Mouse (Mus musculus): ENCODE data around the gene Tmem131.

GRCm38 (mm10) chr1:36904489-36904888 lies 39.0 kb downstream of the Tmem131 start:
- no peak for TF ChIP-seq CTCF (conservative IDR thresholded peaks at IDR 0.05 in 1 of 2, IDR thresholded peaks at IDR 0.05 in 1 of 2; ENCODE audit: low read depth in 2 of 2, low read length in 2 of 2)
- TF ChIP-seq POLR2A (IDR thresholded peaks at IDR 0.05; ENCODE audit: low read depth, low read length), result no peak
- TF ChIP-seq BHLHE40 (IDR thresholded peaks at IDR 0.05; ENCODE audit: low read depth, low read length), result no peak
- no peak for TF ChIP-seq TCF12 (IDR thresholded peaks at IDR 0.05; ENCODE audit: low read depth, low read length)
- no peak for TF ChIP-seq TBP (conservative IDR thresholded peaks at IDR 0.05; ENCODE audit: low read depth, low read length)
- no peak for TF ChIP-seq CHD2 (IDR thresholded peaks at IDR 0.05; ENCODE audit: low read length)
- TF ChIP-seq MEF2A (IDR thresholded peaks at IDR 0.05; ENCODE audit: borderline replicate concordance, low read depth, low read length), result no peak
- TF ChIP-seq NELFE (IDR thresholded peaks at IDR 0.05; ENCODE audit: low read depth, low read length), result no peak
- TF ChIP-seq MXI1 (IDR thresholded peaks at IDR 0.05; ENCODE audit: low read depth, low read length), result no peak
- TF ChIP-seq JUND (conservative IDR thresholded peaks at IDR 0.05; ENCODE audit: low read depth, low read length), result no peak

All from CH12.LX (cell line).